Mouse (Mus musculus): ENCODE data around the gene Arhgef12.
A peak's percentile ranks its signal among the peaks of the same experiment; 100 is the strongest.
"Not testable (repeated sequence)": the region's sequence is repeated elsewhere in the genome, so short reads cannot be mapped to it uniquely, and the experiment has no call there.

Arhgef12 gene

DNA sequence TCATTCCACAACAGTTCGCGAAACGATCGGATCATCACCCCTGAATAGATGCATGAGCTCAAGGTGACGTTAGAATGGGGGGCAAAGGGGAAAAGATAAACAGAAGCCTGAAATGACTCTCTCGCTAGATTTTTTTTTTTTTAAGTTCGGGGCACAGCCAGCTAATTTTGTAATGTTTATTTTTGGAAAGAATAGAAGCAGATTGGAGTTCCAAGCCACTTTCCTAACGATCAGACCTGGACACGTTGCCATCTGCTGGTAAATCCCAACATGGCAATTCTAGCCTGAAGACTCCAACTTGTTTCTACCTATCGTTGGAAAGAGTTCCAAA, at the start of gene Arhgef12:
Gene Arhgef12 (minus strand): TSS at position 53 of the 331 bp plus-strand sequence.
- DNase-seq (ENCODE audit: low spot score), result peak; percentile 42

DNA sequence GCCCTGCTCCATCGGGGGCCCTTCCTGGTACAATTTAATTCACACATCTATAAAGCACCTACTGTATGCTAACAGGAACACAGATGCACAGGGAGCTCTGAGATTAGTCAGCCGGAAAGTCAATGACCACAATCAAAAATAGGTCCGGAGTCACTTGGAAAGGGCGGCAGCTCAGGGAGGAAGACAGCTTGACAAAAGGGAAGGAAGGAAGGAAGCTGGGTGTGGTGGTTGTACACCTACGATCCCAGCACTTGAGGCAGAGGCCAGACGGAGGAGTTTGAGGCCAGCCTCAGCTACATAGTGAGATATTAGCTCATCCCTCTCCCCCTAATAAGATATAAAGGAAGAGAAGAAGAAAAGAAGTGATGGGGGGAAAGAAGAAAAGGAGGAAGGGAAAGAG, 48.9 kb upstream of the Arhgef12 start:
- DNase-seq (ENCODE audit: low spot score), result no peak

DNA sequence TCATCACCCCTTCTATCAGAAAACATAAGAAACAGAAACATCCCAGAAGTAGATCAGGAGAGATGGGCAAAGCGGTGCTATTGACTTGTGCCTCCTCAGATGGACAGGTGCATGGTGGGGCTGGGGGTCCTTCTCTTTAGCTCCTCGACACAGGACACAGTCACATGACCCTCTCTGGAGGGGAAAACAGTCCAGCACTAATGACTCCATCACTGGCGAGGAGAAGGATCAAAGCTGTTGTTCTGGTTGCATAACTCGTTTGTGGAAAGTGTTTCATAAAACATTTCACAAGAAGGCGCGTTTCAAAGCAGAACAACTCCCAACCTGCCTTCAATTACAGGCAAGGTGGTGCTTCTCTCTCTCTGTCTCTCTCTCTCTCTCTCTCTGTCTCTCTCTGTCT, 44.7 kb upstream of the Arhgef12 start:
- DNase-seq (ENCODE audit: low spot score), result no peak

DNA sequence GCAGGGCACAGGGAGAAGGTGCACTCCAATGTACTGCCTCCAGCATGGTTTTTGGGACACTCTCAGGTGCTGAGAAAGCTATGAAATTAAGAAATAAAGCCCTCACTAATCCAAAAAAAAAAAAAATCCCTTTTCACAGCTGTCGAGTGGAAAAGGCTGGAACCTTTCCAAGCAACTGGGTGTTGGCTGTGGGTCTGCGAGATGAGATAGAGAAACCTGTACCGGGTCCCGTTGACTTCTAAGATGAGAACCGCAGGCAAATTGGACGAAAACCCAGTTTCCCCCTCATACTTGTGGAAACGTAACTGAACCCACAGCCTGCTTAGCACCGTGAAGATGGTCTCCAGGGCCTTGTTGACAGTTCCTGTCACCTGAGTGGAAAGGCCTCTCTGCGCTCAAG, 43.9 kb upstream of the Arhgef12 start:
- DNase-seq (ENCODE audit: low spot score), result no peak

GRCm38 (mm10) chr9:43150075-43150474, 43.0 kb upstream of the Arhgef12 start:
- peak; percentile 48 for DNase-seq (ENCODE audit: low spot score)

DNA sequence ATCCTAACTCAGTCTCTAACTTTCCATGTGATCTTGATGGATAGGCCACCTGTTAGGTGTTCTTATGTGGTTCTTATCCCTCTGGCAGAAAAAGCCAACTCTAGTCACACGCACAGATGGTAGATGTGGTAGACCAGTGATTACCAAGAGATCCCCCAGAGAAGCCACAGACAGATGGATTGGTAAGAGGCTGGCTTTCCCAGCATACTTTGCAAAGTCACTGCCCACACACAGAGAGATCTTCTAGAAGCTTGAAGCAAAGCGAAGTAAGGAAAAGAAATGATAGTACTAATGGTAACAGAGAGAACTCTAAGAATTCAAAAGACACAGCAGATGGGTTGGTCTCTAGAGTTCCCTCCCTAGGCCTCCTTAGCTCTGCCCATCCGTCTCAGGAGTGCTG, 42.5 kb upstream of the Arhgef12 start:
- no peak for DNase-seq (ENCODE audit: low spot score)

- no peak for DNase-seq (ENCODE audit: low spot score)
Observed at GRCm38 (mm10) chr9:43145196-43145595, 38.2 kb upstream of the Arhgef12 start.

GRCm38 (mm10) chr9:43144206-43144810, 37.3 kb upstream of the Arhgef12 start:
- no peak for DNase-seq (ENCODE audit: low spot score)

DNA sequence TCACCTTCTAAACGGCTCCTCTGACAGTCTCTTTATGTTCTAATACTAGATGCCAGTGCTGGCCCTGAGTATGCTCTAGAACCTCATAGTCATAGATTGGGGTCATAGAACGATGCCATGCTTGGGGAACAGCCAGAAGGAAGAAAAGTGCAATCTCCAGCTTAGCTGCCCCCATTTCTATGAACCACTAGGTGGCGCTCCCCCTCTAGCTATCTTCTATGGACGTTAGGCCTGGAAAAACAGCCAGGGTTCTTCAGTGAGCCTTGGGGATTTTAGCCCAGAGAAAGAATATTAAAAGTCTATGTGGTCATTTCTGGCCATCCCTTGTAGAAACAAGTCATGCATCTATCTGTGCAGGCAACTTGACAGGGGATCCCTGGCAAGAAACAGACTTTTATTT, 34.8 kb upstream of the Arhgef12 start:
- DNase-seq (ENCODE audit: low spot score), result peak; percentile 21

DNA sequence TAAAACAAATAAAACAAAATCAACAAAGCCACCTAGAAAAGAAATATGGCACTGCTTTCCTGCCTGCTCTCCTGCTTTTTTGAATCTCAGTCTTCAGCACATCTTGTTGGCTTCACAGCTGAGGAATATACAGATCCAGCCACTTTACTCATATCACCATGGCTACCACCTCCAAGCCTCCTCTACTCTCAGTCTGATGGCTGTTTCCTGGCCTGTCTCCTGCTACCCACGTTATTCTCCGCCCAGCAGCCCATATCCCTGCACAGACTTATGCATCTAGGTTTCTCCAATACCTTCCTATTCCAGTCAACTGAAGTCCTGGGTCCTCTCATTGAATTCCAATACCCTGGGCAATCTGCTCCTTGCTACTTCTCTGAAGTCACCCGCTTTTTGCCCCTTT, 26.5 kb upstream of the Arhgef12 start:
- no peak for DNase-seq (ENCODE audit: low spot score)

DNA sequence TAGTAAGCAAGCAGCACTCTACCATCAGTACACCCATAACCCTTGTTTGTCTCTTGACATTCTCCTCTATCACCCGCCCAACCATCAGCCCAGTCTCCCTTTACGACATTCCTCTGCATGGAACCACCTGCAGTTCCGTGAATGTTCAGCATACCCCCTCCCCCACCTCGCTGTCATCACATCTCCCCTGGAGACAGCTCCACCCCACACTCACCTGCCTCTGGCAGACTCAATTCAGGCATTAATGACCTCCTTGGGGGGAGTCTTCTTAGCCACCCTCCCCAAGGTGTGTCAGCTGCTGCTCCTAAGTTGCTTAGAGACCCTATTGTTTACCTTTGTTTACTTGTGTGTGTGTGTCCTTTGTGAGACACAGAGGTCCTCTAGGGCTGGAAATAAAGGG, 25.3 kb upstream of the Arhgef12 start:
- no peak for DNase-seq (ENCODE audit: low spot score)

- DNase-seq (ENCODE audit: low spot score), result no peak
Observed at GRCm38 (mm10) chr9:43131940-43132339, 24.9 kb upstream of the Arhgef12 start.

DNA sequence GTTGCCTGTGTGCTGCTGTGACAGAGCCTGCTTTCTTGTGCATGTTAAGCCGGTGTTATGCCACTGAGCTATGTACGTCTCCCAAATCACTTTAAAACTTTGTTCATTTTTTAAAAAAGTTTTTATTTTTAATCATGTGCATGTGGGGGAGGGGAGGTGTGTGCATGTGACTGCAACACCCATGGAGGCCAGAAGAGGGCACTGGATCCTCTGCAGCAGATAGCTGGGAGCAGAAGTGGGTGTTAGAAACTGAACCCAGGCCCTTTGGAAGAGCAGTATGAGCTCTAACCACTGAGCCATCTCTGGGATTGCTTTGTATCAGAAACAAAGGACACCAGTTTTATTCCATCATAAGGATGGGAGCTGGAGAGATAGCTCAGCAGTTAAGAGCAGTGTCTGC, 23.6 kb upstream of the Arhgef12 start:
- DNase-seq (ENCODE audit: low spot score), result no peak

GRCm38 (mm10) chr9:43127101-43127787, 20.2 kb upstream of the Arhgef12 start:
- DNase-seq (ENCODE audit: low spot score), result peak; percentile 49

GRCm38 (mm10) chr9:43122379-43122778, 15.3 kb upstream of the Arhgef12 start:
- DNase-seq (ENCODE audit: low spot score), result no peak

GRCm38 (mm10) chr9:43121948-43122347, 14.9 kb upstream of the Arhgef12 start:
- DNase-seq (ENCODE audit: low spot score), result not testable (repeated sequence)

DNA sequence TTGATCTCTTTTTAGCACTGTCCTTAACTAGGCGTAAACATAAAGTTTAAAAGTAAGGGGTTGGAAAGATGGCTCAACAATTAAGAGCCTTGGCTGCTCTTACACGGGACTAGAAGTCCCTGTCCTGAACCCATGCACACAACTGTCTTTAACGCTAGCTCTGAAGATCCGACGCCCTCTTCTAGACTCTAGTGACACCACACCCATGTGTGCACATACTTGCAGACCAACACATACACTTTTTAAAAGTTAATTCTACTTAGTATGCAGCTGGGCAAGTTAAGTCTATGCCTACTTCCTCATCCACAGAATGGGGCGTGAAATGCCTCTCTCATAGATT, 9.9 kb upstream of the Arhgef12 start:
- no peak for DNase-seq (ENCODE audit: low spot score)

DNA sequence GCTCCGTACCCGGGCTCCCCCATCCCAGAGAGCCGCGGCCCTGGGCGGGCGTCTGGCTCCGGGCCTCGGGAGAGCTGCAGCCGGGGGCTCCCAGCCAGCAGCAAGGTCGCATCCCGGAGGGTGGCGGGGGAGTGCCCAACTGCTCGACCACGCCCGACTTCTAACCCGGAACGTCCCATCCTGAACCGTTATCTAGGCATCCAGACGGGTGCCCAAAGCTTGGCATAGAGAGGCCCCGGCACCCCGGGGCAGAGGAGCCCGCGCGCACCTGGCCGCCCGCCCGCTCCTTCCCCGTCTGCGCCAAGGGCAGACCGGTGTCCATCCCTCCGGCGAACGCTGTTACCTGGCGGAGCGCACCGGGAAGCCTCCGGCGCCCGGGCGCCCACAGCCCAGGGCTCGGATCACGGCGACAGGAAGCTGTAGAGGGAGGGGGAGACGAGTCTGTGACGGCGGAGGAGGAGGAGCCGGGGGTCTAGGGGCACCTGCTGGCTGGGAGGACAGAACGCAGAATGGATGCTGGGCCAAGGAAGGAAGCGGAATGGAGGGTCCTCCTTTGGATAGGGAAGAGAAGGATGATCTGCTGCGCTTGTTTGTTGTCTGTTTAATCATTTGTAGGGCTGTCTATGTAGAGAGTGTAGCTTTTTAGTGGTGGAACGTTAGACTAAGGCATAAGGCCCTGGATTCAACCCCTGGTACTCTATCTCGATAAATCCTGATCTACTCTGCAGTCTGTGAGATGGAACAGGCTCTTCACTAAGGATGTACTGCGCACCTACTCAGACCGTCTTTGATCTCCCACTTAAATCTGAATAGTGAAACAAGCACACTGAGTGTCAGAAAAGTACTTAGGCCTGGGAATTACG, 9.3 kb upstream of the Arhgef12 start, which contains the start of gene Tmem136:
Gene Tmem136 (minus strand): TSS at position 437 of the 863 bp plus-strand sequence.
- peak; percentile 58 for DNase-seq (ENCODE audit: low spot score)

DNA sequence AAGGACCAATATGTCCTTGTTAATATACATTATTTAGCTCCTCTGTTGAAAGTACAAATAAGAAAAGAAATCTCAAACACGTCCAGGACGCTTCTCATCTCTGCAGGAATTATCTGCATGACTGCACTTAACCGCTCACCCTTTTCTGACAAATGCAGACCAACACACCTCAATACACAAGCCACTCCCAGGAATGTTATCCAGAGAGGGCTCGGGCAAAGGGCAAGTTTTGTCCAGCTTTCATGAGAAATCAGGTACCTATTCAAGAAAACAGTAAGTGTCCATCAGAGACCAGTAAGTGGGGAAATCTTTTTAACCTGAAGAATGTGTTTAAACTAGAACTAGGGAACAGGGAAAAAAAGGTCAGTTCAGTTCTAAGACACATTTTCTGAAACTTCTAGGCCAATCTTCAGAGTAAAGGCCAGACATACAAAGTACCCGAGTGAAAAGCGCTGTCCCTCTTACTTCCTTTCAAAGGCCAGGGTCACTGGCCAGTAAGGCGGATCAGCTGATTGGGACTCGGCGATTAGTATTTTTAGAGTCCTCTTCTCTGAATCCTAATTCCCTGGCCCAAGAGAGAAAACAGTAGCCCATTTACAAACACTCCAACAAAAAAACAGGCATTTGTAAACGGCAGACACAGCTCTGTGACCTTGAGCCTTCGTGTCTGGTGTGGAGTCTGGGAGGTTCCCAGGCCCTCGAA, 8.5 kb upstream of the Arhgef12 start:
- DNase-seq (ENCODE audit: low spot score), result no peak

DNA sequence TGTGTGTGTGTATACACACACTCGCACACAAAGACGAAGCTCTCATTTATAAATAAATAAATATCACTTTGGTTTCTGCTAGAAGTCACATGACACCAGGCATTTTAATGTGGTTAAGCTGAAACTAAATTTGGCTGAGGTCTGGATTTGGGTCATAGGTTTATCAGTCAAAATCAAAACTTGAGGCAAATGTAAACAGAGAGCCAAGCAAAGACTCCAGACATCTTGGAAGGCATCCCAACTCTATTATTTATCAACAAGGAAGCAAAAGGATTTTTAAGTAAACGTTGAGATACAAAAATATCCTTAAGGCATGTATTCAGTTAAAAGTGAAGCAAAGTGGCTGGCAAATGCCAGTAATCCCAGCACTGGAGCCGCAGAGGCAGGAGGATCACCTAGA, 7.8 kb upstream of the Arhgef12 start:
- DNase-seq (ENCODE audit: low spot score), result no peak

DNA sequence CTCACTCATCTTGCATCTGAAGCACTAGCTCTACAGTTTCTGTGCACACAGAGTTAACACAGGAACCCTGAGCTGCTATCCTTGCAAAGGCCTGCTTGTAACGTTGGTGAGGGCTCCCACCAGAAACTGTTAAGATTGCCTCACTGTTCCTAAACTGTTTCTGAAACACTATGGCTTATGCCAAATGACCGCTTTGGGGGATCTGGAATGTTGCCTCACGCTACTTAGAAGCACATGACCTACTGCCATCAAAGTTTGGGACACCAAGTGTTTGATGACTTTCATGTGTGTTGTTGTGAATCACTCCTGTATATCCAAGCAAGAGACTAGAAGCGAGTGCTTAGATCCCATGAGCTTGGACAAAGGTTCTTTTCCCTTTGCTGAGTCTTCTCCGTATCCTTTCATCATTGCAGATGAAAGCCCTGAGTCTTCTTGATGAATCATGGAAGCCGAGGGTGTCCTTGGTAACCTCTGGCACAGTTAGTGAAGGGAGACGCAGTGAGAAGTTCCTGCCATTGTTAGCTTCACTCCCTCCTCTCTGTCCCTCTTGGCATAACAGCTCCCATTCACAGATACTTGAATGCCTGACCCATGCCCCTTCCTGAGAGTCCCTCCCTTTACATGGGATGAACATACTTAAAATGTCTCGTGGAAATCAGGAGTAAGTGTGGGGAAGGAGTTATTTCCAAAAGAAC, 3.4 kb upstream of the Arhgef12 start:
- DNase-seq (ENCODE audit: low spot score), result no peak

DNA sequence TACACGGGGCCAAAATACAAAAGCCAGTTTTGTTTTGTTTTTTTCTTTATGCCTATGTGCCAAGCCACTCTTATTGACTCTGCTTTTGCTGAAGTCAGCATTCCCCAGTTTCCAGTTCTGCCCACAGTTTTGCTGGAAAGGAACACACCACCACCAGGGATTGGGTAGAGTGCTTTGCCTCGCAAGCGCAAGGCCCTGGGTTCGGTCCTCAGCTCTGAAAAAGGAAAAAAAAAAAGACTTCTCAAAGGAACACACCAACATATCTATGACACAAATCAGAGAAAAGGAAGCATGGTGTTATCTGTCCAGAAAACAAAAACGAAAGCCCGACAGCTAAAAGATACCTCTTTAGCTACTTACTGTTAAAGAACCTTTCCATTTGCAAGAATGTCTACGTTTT, 2.1 kb upstream of the Arhgef12 start:
- DNase-seq (ENCODE audit: low spot score), result no peak

Data from ovary, adult 18-20 months (tissue).